Mouse (Mus musculus) olfactory bulb, adult 2 months (tissue): Measurements from ENCODE around the gene 1700001C02Rik.

Source experiments
- CTCF ChIP-seq: fragments of 200-500 bp; IDR thresholded peaks from 2 replicates; pipeline ENCODE4 v1.5.1; 2012; ENCODE audit warnings: low read depth, mild to moderate bottlenecking, low read length, moderate library complexity; ENCODE audit not compliant: insufficient read depth
- POLR2A ChIP-seq: fragments of 200-500 bp; IDR thresholded peaks from 2 replicates; pipeline ENCODE4 v1.6.1; 2012; ENCODE audit warnings: mild to moderate bottlenecking, low read depth, low read length, moderate library complexity; ENCODE audit not compliant: insufficient read depth

GRCm38 (mm10) chr5:30524213-30524612 is 58.4 kb downstream of the 1700001C02Rik start:
- TF ChIP-seq CTCF (no peak), POLR2A (no peak)
